Mouse (Mus musculus): ENCODE results near the gene Fam193b.

The Fam193b gene

GRCm38 (mm10) chr13:55525733-55526553 is 45.0 kb downstream of the Fam193b start:
- no peak for DNase-seq

- no peak for DNase-seq
Measured at GRCm38 (mm10) chr13:55523951-55524600, 46.8 kb downstream of the Fam193b start.

GRCm38 (mm10) chr13:55523278-55523677 is 47.6 kb downstream of the Fam193b start:
- DNase-seq: no peak

DNA sequence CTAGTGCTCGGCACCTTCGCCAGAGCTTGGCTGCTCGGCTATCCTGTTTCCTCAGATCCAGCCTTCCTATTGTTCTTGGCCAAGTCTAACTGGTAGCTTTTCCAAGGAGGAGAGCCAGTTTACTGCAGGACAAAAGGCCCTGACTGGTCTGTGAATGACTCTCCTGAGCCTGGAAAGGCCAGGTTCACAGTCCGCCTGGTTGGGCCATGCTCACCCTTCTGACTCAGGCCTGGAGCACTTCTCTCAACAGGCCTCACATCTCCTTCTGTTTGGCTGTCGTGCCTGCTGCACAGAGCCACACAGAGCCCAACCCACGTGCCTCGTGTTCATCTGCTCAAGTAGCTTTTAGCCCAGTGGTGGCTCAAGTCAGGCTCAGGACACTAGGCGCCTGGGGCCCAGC is 48.2 kb downstream of the Fam193b start:
- DNase-seq: no peak

- no peak for DNase-seq
Measured at GRCm38 (mm10) chr13:55519606-55520005, 51.3 kb downstream of the Fam193b start.

GRCm38 (mm10) chr13:55516955-55517354 is 54.0 kb downstream of the Fam193b start:
- DNase-seq: peak; percentile 88 to 94

- DNase-seq: no peak
Measured at GRCm38 (mm10) chr13:55513828-55514227, 57.1 kb downstream of the Fam193b start.

GRCm38 (mm10) chr13:55513111-55513748 is 57.7 kb downstream of the Fam193b start, which contains the start of gene Pdlim7:
Pdlim7 (minus strand) TSS chr13:55513676.
- DNase-seq: peak; percentile 83 to 94

DNA sequence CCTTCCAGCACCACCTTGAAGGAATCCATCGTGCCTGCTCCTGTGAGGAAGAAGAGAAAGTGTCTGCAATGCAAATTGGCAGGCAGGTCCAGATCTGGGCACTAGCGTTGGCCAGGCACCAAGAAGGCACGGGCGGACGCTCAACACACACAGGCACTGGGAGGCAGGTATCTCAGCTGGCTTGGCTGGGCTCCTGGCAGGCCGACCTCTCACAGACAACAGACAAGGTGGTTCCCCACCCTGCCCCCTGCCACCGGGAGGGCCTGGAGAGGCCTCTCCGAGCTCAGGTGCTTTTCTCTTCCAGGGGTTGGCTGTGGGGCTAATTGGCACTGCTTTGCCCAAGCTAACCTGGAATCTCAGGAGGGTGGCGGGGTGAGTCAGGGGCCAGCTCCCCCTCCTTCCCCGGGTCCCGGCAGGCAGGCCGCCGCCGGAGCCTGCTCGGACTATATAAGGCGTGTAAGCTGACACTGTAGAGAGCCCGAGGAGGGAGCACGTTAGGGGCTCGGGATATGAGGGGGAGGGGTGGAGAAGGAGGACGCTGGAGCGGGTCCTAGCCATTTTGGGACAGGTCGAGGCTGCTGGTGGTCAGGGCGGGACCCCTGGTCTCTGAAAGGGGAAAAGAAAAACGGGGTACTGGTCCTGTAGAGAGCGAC is 58.4 kb downstream of the Fam193b start:
- DNase-seq: peak; percentile 62 to 68

- DNase-seq: no peak
Measured at GRCm38 (mm10) chr13:55511492-55511861, 59.4 kb downstream of the Fam193b start.

DNA sequence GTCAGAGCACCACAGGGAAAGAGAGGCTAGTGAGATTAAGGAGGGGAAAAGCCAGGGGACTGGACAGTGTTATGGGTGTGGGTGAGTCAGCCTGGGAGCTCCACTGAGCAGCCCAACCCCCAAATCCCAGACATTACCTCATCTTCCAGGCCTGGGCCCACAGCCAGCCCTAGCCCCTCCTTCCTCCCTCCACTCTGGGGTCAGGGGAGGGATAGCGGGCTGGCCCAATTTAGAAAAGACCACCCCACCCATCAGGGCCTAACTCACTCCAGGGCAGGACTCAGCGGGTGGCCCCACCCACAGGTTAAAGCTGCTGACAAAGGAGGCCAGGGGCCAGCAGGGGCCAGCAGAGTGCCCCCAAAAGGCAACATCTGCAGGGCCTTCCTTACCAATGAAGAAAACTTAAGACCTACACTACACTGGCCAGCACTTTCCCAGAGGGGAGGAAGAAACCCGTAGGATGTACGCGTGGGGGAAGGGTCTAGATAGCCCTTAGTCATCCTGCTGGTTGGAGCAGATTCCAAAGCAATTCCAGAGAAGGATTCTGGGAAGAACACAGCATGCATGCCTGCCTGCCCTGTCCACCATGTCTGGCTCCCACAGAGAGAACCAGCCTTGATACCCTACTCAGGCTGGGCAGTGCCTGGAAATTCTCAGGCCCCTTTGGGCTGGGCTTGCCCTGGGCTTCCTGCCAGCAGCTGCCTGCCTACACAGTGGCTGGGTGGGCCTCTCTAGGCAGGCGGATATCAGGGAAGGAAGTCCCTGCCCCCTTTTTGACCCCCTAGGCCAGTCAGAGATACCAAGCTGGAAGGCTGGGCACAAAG is 60.0 kb downstream of the Fam193b start:
- DNase-seq: no peak

DNA sequence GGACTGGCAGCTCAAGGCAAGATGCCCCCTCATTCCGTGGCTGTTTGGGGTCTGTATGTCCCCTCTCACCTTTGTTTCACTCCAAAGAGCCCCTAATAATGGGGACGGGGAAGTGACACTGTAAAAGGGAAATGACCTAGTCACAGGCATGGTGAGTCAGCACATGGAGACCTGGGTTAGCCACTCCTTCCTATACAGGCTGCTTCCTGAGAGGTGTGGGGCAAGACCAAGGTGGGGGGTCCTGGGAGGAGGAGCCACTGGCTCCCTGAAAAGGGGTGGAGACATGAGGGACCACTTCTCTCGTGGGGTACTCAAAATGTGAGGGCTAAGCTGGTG is 60.6 kb downstream of the Fam193b start:
- no peak for DNase-seq

DNA sequence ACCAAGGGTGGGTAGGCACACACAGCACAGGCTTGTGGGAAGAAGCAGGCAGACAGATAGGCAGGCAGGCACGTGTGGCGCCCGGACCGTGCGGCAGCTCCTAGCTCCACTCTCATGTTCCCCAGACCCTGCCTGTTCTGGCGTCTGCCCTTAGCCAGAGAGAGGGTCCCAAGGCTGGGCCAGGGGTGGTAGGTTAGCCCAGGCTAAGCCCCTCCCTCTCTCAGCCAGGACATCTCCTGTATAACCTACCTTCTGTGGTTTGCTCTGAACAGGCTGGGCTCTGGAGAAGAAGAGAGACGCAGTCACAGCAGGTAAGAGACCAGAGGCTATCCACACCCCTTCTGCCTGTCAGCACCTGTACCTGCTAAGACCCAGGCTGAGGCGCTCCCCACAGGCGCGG is 62.4 kb downstream of the Fam193b start:
- no peak for DNase-seq

GRCm38 (mm10) chr13:55507877-55508276 is 63.0 kb downstream of the Fam193b start:
- DNase-seq: no peak

DNA sequence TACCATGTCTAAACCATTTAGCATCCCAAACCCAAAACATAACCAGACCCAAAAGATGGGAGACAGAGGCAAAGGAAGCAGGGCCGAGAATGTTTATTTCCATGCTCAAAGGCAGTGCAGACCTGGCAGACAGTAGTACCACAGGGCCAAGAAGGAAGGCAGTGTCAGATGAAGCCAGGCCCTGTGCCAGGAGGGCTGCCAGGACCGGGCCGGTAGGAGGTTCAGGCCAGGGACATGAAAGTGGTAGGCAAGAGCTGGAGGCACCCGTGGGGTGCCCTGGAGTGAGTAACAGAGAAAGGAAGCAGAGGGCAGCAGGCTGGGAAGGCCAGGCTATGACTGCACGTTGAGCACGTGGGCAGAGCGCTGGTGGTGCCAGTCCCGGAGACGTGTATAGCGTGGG is 64.2 kb downstream of the Fam193b start:
- DNase-seq: peak; percentile 36 to 49

GRCm38 (mm10) chr13:55505810-55506209 is 65.1 kb downstream of the Fam193b start:
- DNase-seq: no peak

- no peak for DNase-seq
Measured at GRCm38 (mm10) chr13:55504390-55504789, 66.5 kb downstream of the Fam193b start.

DNA sequence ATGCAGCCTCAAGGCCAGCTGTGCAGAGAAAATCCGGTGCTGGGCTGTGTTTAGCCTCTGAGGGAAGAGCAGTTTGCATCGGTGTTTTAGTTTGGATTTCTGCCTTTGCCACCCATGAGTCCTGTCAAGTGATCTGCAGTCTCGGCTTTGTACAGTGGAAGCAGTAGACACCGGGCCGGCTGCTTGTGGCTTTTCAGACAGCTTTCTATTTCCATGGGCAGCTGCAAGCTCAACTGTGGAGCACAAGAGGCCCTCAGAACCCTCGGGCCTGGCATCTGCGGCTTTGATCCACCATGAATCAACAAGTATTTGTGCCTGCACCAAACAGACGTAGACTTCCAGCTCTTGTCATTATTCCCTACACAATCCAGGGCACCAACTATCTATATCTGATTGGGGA is 68.5 kb downstream of the Fam193b start:
- no peak for DNase-seq

DNA sequence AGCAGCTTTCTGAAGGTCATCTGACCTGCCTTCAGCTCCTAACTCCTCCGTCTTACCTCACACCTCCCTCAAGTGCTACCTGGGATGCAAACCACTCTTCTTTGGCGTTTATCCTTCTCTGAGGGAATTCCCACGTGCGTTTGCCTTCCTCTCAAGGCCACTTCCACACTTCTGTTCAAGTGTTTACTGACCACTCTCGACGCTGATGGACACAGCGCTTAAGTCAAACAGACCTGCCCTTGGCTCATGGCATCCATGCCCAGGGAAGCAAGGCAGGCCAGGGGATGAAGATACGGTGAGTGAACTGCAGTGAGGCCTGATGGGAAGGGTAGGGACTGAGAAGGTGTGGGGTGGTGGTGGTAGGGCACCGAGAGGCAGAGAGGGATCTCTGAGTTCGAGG is 70.3 kb downstream of the Fam193b start:
- DNase-seq: no peak

- no peak for DNase-seq
Measured at GRCm38 (mm10) chr13:55498906-55499305, 72.0 kb downstream of the Fam193b start.

DNA sequence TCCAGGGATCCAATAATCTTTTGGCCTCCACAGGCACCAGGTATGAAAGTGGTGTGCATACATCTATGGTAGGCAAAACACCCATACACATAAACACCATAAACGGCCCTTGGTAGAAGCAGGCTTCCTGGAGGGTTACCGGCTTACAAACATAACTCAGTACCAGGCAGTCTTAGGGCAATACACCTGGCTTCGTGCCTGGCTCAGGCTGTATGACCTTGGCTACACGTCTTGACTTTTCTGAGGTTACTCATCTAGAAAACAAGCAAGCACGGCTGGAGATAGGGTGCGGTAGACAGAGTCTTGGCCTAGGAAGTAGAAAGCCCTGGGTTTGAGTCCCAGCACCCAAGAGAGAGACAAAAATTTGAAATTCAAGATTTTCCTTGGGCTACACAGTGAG is 74.3 kb downstream of the Fam193b start:
- DNase-seq: no peak

DNA sequence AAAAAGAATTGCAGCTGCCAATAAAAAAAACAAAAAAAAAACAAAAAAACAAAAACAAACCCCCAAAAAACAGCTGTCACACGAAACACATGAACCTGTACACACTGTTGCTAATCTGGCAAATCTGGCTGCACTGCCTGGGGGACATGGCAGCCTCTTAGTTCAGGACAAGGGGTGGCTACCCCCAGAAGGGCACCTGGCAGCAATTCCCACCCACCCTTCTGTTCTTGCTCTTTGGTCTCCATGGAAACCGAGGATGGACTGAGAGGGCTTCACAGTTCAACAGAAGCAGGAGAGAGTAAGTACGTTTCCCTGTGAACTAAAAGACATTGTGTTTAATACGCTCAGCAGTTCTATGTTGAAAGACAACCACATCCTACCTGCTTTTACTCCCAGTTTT is 75.2 kb downstream of the Fam193b start:
- DNase-seq: no peak

Data from cerebellum, adult 18-20 months (tissue).